Mouse (Mus musculus): Measurements from ENCODE around the gene Eef2kmt.
"Not testable (repeated sequence)": the region's sequence is repeated elsewhere in the genome, so short reads cannot be mapped to it uniquely, and the experiment has no call there.

Gene Eef2kmt

GRCm38 (mm10) chr16:5255779-5256496, at the start of gene Eef2kmt:
Eef2kmt (minus strand) TSS chr16:5255983.
- DNase-seq: peak; percentile 98

GRCm38 (mm10) chr16:5295238-5295637, 39.5 kb upstream of the Eef2kmt start:
- no peak for DNase-seq

GRCm38 (mm10) chr16:5285376-5285775, 29.6 kb upstream of the Eef2kmt start:
- no peak for DNase-seq

- no peak for DNase-seq
Observed at GRCm38 (mm10) chr16:5282686-5283085, 26.9 kb upstream of the Eef2kmt start.

GRCm38 (mm10) chr16:5279571-5280222, 23.9 kb upstream of the Eef2kmt start:
- DNase-seq: no peak

GRCm38 (mm10) chr16:5272371-5272770, 16.6 kb upstream of the Eef2kmt start:
- DNase-seq: no peak

- no peak for DNase-seq
Observed at GRCm38 (mm10) chr16:5271411-5272035, 15.7 kb upstream of the Eef2kmt start.

GRCm38 (mm10) chr16:5263926-5264325, 8.1 kb upstream of the Eef2kmt start:
- DNase-seq: no peak

- DNase-seq: no peak
Observed at GRCm38 (mm10) chr16:5263156-5263555, 7.4 kb upstream of the Eef2kmt start.

- DNase-seq: peak; percentile 26
Observed at GRCm38 (mm10) chr16:5255081-5255740, 572 bp downstream of the Eef2kmt start.

GRCm38 (mm10) chr16:5254346-5255025, 1.3 kb downstream of the Eef2kmt start:
- peak; percentile 84 for DNase-seq

- no peak for DNase-seq
Observed at GRCm38 (mm10) chr16:5252260-5252659, 3.5 kb downstream of the Eef2kmt start.

GRCm38 (mm10) chr16:5250891-5251290, 4.9 kb downstream of the Eef2kmt start:
- DNase-seq: no peak

GRCm38 (mm10) chr16:5244411-5244810, 11.4 kb downstream of the Eef2kmt start:
- DNase-seq: peak; percentile 59

GRCm38 (mm10) chr16:5242882-5243281, 12.9 kb downstream of the Eef2kmt start:
- DNase-seq: no peak

GRCm38 (mm10) chr16:5242355-5242754, 13.4 kb downstream of the Eef2kmt start:
- DNase-seq: no peak

- DNase-seq: peak; percentile 94
Observed at GRCm38 (mm10) chr16:5233418-5234313, 22.1 kb downstream of the Eef2kmt start, which contains the start of gene Alg1. Alg1 (plus strand) TSS chr16:5233621.

GRCm38 (mm10) chr16:5232982-5233381, 22.8 kb downstream of the Eef2kmt start:
- no peak for DNase-seq

GRCm38 (mm10) chr16:5228103-5228502, 27.7 kb downstream of the Eef2kmt start:
- DNase-seq: not testable (repeated sequence)

GRCm38 (mm10) chr16:5227501-5227900, 28.3 kb downstream of the Eef2kmt start:
- DNase-seq: not testable (repeated sequence)

GRCm38 (mm10) chr16:5226534-5226933, 29.2 kb downstream of the Eef2kmt start:
- DNase-seq: not testable (repeated sequence)

GRCm38 (mm10) chr16:5222140-5222539, 33.6 kb downstream of the Eef2kmt start, which contains the start of gene AU021092:
AU021092 (minus strand) TSS chr16:5222299.
- no peak for DNase-seq

Data from liver (tissue).